Mouse (Mus musculus): Measurements from ENCODE around the gene Tdp1.
"Not testable (repeated sequence)": the region's sequence is repeated elsewhere in the genome, so short reads cannot be mapped to it uniquely, and the experiment has no call there.

The Tdp1 gene

DNA sequence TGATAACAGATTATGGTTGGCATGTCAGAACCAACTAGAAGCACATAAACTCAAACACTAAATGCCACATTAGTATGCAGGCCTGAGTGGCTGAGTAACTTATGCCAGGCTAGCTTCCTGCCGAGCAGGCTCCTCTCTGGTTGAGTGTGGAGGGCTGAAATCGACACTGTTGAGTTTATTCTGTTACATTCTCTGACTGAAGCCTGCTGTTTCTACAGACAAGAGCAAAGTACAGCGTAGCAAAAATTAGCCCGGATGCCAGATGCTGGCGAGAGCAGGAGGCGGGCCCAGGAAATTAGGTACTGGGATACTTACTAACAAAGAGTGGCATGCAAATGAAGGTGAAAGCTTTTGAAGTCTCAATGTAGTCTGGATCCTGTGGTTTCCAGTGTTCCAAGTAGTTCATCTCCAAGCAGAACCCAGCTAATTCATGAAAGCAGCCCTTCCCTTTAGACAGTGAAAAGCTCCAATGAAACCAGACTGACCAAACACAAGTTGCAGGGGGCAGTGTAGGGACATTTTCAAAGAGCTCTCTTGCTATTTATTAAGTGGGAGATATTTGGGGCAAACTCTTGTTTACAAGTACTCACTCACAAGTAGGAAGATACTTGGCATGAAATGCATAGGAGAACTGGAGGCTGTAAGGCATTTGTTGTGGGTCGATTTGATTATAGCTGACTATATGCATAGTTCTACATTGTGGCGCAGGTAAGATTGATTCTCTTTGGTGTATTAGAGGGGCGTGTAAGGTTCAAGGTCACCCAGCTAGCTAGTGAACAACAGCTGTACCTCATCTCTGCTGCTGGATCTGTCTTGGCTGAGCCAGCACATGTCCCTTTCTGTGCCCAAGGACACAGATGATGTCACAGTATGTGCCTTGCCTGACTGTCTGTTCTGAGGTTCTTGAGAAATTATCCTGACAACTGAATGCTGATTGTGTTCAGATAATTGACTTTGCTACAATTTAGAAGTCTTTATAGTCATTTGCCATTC, 74.0 kb downstream of the Tdp1 start:
- DNase-seq (ENCODE audit: low spot score in 2 of 2): no peak

GRCm38 (mm10) chr12:99959291-99959690, 75.0 kb downstream of the Tdp1 start:
- no peak for DNase-seq (ENCODE audit: low spot score in 2 of 2)

- DNase-seq (ENCODE audit: low spot score in 2 of 2): no peak
Observed at GRCm38 (mm10) chr12:99959930-99960329, 75.6 kb downstream of the Tdp1 start.

DNA sequence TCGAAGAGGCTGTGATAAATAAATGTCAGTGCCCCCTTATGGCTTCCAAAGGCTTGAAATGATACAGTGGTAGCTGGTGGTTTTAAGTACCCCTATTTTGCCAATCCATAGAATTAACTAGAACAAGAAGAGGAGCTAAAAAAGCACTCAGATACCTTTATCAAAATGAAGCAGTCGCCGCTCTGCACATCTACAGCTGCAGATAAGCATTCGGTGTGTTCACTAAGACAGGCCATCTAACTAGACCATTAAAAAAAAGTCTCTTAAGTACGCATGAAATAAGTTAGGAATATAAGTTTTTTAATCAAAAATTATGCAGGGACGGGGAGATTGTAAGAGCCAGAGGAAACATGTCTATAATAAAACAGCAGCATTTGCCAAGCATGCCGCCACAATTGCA, 76.4 kb downstream of the Tdp1 start:
- no peak for DNase-seq (ENCODE audit: low spot score in 2 of 2)

- peak; percentile 52 to 69 for DNase-seq (ENCODE audit: low spot score in 2 of 2)
Observed at GRCm38 (mm10) chr12:99964301-99965202, 80.2 kb downstream of the Tdp1 start, which contains the start of gene Kcnk13. Kcnk13 (plus strand) TSS chr12:99964499.

DNA sequence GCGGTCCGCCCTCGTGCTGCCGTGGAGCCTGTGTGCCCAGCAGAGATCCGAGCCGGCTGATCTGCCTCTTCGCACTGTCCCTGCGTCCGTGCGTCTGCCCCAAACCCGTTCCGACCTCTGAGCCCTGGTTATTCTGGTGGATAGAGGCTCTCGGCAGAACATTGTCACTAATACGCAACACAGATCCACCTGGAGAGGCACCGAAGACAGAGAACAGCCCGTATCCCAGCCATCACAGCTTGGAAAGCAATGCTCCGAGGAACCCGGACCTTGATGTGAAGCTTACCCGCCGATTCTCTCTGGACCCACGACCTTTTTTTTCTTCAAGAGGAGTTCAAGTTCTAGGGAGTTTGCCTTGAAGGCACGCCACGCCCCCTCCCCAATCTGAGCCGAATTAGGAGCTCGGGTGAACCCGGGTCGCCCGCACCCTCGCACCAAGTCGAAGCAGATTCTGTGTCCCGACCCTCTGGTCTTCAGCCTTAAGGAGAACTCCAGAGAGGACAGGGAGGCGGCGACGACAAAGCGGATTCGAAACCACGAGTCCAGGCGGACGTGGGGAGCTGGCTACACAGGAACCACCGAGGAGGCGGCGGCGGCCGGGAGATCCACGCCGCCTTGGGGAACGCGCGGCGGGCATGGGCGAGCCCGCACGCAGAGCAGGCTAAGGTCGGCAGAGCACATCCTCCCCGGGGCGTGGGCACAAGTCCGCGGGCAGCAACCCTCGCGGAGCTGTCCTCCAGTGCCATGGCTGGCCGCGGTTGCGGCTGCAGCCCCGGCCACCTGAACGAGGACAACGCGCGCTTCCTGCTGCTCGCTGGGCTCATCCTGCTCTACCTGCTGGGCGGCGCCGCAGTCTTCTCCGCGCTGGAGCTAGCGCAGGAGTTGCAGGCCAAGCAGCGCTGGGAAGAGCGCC, 81.1 kb downstream of the Tdp1 start:
- peak in 1 of 2 experiments; percentile 33 for DNase-seq (ENCODE audit: low spot score in 2 of 2)

DNA sequence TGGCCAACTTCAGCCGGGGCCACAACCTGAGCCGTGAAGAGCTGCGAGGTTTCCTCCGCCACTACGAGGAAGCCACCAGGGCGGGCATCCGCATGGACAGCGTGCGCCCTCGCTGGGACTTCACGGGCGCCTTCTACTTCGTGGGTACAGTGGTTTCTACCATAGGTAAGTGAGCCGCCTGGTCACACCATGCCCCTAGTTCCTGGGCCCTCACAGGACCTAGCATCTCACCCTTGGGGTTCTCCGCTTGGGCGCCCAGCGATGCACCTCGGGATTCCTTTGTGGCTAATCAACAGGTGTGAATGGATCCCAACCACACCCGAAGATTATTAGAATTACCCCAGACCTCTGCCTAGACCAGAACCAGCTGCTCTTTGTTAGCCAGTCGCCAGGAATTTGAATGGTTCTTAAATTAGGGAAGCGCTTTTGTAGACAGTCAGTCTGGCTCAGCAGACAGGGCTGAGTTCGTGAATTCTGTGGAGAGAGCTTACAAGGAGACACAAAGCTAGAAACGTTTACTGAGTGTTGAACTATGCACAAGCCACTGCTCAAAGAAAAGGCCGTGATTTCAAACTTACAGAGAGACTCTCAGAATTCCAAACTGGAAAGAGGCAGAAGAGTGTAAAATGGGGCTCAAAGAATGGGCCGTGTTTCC, 81.9 kb downstream of the Tdp1 start:
- no peak for DNase-seq (ENCODE audit: low spot score in 2 of 2)

DNA sequence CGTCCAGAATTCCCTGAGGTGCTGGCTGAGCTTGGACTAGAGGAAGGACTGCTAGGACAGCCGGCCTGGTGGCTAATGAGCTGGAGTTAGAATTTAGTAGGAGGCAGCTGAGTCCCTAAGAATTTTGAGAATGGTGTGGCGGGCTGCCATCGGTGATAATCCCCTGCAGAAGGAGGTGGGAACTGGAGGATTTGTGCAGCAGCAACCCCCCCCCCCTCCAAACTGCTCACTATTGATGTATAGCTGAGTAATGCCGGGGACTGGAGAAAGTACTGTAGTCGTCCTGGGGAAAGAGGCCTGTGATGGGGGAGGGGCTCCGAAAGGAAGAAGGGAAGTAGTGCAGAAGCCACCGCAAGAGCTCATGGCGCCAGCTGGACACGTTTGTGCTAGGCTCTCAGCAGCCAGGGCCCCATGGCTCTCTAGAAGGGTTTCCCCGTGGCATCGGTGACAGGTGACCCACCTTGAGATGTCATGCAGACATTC, 82.6 kb downstream of the Tdp1 start:
- DNase-seq (ENCODE audit: low spot score in 2 of 2): no peak

GRCm38 (mm10) chr12:99969906-99970305, 85.6 kb downstream of the Tdp1 start:
- DNase-seq (ENCODE audit: low spot score in 2 of 2): no peak

GRCm38 (mm10) chr12:99971205-99971894, 87.0 kb downstream of the Tdp1 start:
- not testable (repeated sequence) for DNase-seq (ENCODE audit: low spot score in 2 of 2)

- DNase-seq (ENCODE audit: low spot score in 2 of 2): no peak
Observed at GRCm38 (mm10) chr12:99972825-99973224, 88.5 kb downstream of the Tdp1 start.

DNA sequence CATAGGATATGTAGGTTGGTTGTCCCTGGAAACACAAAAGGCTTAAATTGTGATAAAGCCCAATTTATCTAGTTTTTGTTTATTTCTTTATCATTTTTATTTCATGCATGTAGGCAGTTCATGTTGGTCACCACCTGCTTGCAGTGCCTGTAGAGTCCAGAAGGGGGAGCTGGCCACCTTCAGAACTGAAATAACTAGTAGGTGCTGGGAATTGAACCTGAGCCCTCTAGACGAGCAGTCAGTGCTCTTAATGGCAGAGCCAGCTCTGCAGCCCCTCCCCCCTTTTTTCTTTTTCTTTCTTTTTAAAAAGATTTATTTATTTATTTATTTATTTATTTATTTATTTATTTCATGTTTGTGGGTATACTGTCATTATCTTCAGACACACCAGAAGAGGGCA, 89.3 kb downstream of the Tdp1 start:
- no peak for DNase-seq (ENCODE audit: low spot score in 2 of 2)

GRCm38 (mm10) chr12:99979541-99979940, 95.2 kb downstream of the Tdp1 start:
- DNase-seq (ENCODE audit: low spot score in 2 of 2): no peak

DNA sequence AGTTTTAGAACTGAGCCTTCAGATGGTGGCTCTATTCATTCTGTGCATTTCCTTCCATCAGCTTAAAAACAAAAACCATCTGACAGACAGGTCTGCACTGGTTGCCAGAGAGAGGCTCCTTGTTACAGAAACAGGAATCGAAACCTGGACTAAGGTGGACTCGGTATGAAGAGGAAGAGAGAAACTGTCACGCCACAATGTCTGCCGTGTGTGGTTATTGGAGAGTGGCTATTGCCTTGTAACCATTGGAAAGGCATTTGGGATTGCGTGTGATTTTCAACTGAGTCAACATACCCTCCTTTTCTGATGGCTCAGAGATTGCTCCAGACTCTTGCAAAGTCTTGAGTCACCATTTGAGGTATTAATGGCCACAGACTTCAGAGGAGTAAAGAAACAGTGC, 102.5 kb downstream of the Tdp1 start:
- no peak for DNase-seq (ENCODE audit: low spot score in 2 of 2)

DNA sequence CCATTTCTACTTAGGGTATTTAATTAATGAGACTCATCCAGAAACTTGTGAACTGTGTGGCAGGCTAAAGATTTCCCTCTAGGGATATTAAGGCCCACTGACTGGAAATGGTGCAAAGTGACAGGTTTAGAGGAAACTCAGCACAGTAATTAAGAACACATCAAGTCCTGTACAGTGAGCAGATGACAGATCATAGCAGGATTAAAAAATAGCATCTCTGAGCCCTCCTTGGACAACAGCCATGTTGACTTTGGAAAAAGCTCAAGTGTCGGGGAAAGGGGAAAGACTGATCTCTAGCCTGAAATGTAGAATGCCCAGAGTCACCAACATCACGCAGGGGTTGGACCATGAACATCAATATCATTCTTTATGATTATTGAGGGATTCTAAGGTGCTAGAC, 103.8 kb downstream of the Tdp1 start:
- no peak for DNase-seq (ENCODE audit: low spot score in 2 of 2)

- DNase-seq (ENCODE audit: low spot score in 2 of 2): no peak
Observed at GRCm38 (mm10) chr12:99992362-99992862, 108.1 kb downstream of the Tdp1 start.

- no peak for DNase-seq (ENCODE audit: low spot score in 2 of 2)
Observed at GRCm38 (mm10) chr12:99993146-99993890, 109.0 kb downstream of the Tdp1 start.

GRCm38 (mm10) chr12:99995951-99996350, 111.6 kb downstream of the Tdp1 start:
- DNase-seq (ENCODE audit: low spot score in 2 of 2): no peak

GRCm38 (mm10) chr12:99999726-100000125, 115.4 kb downstream of the Tdp1 start:
- DNase-seq (ENCODE audit: low spot score in 2 of 2): no peak
